26 mouse cellular contexts compared by ENCODE assay signal in the genomic region with DNA sequence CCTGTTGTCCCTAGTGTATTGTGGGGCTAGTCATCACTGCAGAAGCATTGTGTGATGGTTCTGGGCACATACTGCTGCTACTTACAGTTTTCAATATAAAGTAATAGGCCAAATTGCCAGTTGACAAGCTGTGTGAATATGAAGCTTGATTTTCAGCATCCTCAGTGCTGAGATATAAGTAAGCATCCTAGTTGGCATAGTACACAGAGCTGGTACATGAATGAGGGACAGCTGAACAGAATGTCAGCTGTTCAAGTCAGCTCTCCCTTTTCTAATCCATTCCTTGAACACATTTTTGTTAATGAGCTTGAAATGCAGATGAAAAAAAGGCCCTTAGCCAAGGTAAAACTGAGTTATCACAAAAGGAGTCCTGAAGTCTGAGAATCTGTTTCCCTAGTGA.
DNase-seq lines count a peak whose midpoint lies in the region; ATAC-seq and TF ChIP-seq lines count a peak whose summit lies in the region.
"Had no signal": no experiment of that assay in that cellular context is flagged by ENCODE, and none has a peak within 500 bp of the region (broad histone marks: within the 10 kb centered on the region; RNA-seq: fewer than 3 reads in every experiment).

No protein-coding gene starts in this region.

- TF ChIP-seq CTCF in forebrain, postnatal 0 days (IDR thresholded peaks at IDR 0.05; ENCODE audit: low read depth), result no peak

- no peaks in the 10 kb centered on the region for H3K36me3 ChIP-seq in forebrain, embryonic 15.5 days
- peaks cover 3% of the 10 kb centered on the region for H3K36me3 ChIP-seq in forebrain, embryonic 10.5 days (replicated peaks)
- no peaks in the 10 kb centered on the region for H3K36me3 ChIP-seq in forebrain, postnatal 0 days (ENCODE audit: insufficient read depth)
- no peaks in the 10 kb centered on the region; the same call in 1 of the 2 replicates for H3K36me3 ChIP-seq in forebrain, embryonic 13.5 days (ENCODE audit: poor library complexity, severe bottlenecking)
- H3K36me3 ChIP-seq in neural tube, embryonic 15.5 days, result no peaks in the 10 kb centered on the region
- H3K36me3 ChIP-seq: embryonic facial prominence, embryonic 15.5 days; forebrain, embryonic 12.5 days had no signal

- H3K9ac ChIP-seq in forebrain, embryonic 15.5 days (replicated peaks), result no peak overlapping the region
- no peak overlapping the region for H3K9ac ChIP-seq in forebrain, postnatal 0 days
- no peak overlapping the region for H3K9ac ChIP-seq in forebrain, embryonic 13.5 days
- H3K9ac ChIP-seq in neural tube, embryonic 15.5 days (replicated peaks), result no peak overlapping the region
- H3K9ac ChIP-seq: embryonic facial prominence, embryonic 13.5 days; embryonic facial prominence, embryonic 15.5 days; forebrain, embryonic 12.5 days had no signal

- no peak overlapping the region for H3K4me3 ChIP-seq in forebrain, embryonic 15.5 days
- no peak overlapping the region for H3K4me3 ChIP-seq in forebrain, embryonic 10.5 days
- H3K4me3 ChIP-seq in forebrain, postnatal 0 days (ENCODE audit: low read depth, low read length), result no peak overlapping the region
- H3K4me3 ChIP-seq in forebrain, embryonic 13.5 days, result no peak overlapping the region
- no peak overlapping the region for H3K4me3 ChIP-seq in neural tube, embryonic 15.5 days (replicated peaks)
- H3K4me3 ChIP-seq: embryonic facial prominence, embryonic 13.5 days; embryonic facial prominence, embryonic 15.5 days; erythroblast, embryonic 14.5 days; forebrain, embryonic 12.5 days had no signal

- H3K9me3 ChIP-seq in forebrain, embryonic 15.5 days, result no peaks in the 10 kb centered on the region
- H3K9me3 ChIP-seq in forebrain, embryonic 10.5 days, result no peaks in the 10 kb centered on the region
- no peaks in the 10 kb centered on the region for H3K9me3 ChIP-seq in forebrain, postnatal 0 days (ENCODE audit: low read length)
- no peaks in the 10 kb centered on the region for H3K9me3 ChIP-seq in forebrain, embryonic 13.5 days (replicated peaks)
- H3K9me3 ChIP-seq in neural tube, embryonic 15.5 days (replicated peaks), result no peaks in the 10 kb centered on the region
- H3K9me3 ChIP-seq: embryonic facial prominence, embryonic 13.5 days; embryonic facial prominence, embryonic 15.5 days; forebrain, embryonic 12.5 days; G1E had no signal

- H3K4me1 ChIP-seq in forebrain, embryonic 15.5 days, result peaks cover 5% of the 10 kb centered on the region; the same call in 1 of the 2 replicates
- H3K4me1 ChIP-seq in forebrain, embryonic 10.5 days, result no peaks in the 10 kb centered on the region
- no peaks in the 10 kb centered on the region for H3K4me1 ChIP-seq in forebrain, postnatal 0 days (ENCODE audit: insufficient read depth)
- no peaks in the 10 kb centered on the region; the same call in 1 of the 2 replicates for H3K4me1 ChIP-seq in forebrain, embryonic 13.5 days
- no peaks in the 10 kb centered on the region for H3K4me1 ChIP-seq in neural tube, embryonic 15.5 days
- H3K4me1 ChIP-seq: embryonic facial prominence, embryonic 15.5 days; forebrain, embryonic 12.5 days had no signal

- H3K4me2 ChIP-seq in forebrain, embryonic 15.5 days (replicated peaks), result no peak overlapping the region
- H3K4me2 ChIP-seq in forebrain, postnatal 0 days (ENCODE audit: low read depth), result no peak overlapping the region
- no peak overlapping the region for H3K4me2 ChIP-seq in forebrain, embryonic 13.5 days
- H3K4me2 ChIP-seq in neural tube, embryonic 15.5 days, result no peak overlapping the region
- H3K4me2 ChIP-seq: embryonic facial prominence, embryonic 13.5 days; embryonic facial prominence, embryonic 15.5 days; forebrain, embryonic 12.5 days had no signal

- ATAC-seq in forebrain, embryonic 15.5 days (replicated peaks), result no peak
- ATAC-seq in forebrain, postnatal 0 days, result peak; percentile 78
- no peak for ATAC-seq in forebrain, embryonic 13.5 days
- ATAC-seq in neural tube, embryonic 15.5 days (ENCODE audit: low FRiP score), result no peak
- ATAC-seq: activated CD4-positive, CD25-positive, alpha-beta regulatory T cell, adult 4 months; CD4-positive, CD25-positive, alpha-beta regulatory T cell, adult 4 months; Patski had no signal

- no peaks in the 10 kb centered on the region for H3K27me3 ChIP-seq in forebrain, embryonic 15.5 days
- no peaks in the 10 kb centered on the region for H3K27me3 ChIP-seq in forebrain, embryonic 10.5 days (ENCODE audit: poor library complexity, severe bottlenecking)
- H3K27me3 ChIP-seq in forebrain, postnatal 0 days (ENCODE audit: insufficient read depth, low read length), result no peaks in the 10 kb centered on the region
- no peaks in the 10 kb centered on the region for H3K27me3 ChIP-seq in forebrain, embryonic 13.5 days
- H3K27me3 ChIP-seq in neural tube, embryonic 15.5 days (replicated peaks), result no peaks in the 10 kb centered on the region
- H3K27me3 ChIP-seq: CH12.LX; embryonic facial prominence, embryonic 13.5 days; embryonic facial prominence, embryonic 15.5 days; forebrain, embryonic 12.5 days; Patski had no signal

- no peak for DNase-seq in forebrain, embryonic 10.5 days (ENCODE audit: extremely low spot score, low spot score)
- no peak for DNase-seq in forebrain, postnatal 0 days
- no peak for DNase-seq in neural tube, embryonic 10.5 days (ENCODE audit: extremely low spot score, low spot score)
- DNase-seq: adrenal gland, adult 8-10 months; adrenal gland, postnatal 14 days; adrenal gland, postnatal 36 days; B cell, adult 2 months; cerebellum, adult 11 months; cerebellum, adult 18-20 months; cerebellum, adult 8-10 months; cerebellum, adult 9-11 months; cerebellum, postnatal 14 days; cerebellum, postnatal 36 days; embryo, embryonic 11 days had no signal

- H3K27ac ChIP-seq in forebrain, embryonic 15.5 days (replicated peaks), result peak overlapping the region; percentile 35; the same call in 1 of the 2 replicates
- no peak overlapping the region for H3K27ac ChIP-seq in forebrain, embryonic 10.5 days
- no peak overlapping the region for H3K27ac ChIP-seq in forebrain, postnatal 0 days (ENCODE audit: low read depth, low read length)
- no peak overlapping the region for H3K27ac ChIP-seq in forebrain, embryonic 13.5 days
- 0 out of 2 replicates have a peak overlapping the region, but pooled peaks have one; percentile 5 for H3K27ac ChIP-seq in neural tube, embryonic 15.5 days (replicated peaks)
- H3K27ac ChIP-seq: embryonic facial prominence, embryonic 13.5 days; embryonic facial prominence, embryonic 15.5 days; forebrain, embryonic 12.5 days had no signal

Comparison
In these comparisons a context has a peak if more than half of its experiments do, and no peak if none do; other contexts are left out.
1. H3K27ac ChIP-seq: peak in forebrain, embryonic 15.5 days (single experiment) and neural tube, embryonic 15.5 days (single experiment); none in forebrain, embryonic 10.5 days (single experiment), forebrain, postnatal 0 days (single experiment) and forebrain, embryonic 13.5 days (single experiment).